Mouse (Mus musculus): ENCODE results near the gene Ctnnb1. TPM values are rescaled to one million over a fixed set of nuclear protein-coding genes. Genes with fewer than 3 reads are reported as not detected.

Ctnnb1 gene
- total and polyA plus RNA-seq, 2 experiments from 2014 or later = 287 to 986 TPM

- no peak overlapping the region for H3K4me3 ChIP-seq (ENCODE audit: low read length)
- DNase-seq (ENCODE audit: low spot score) = no peak
- no peak for TF ChIP-seq CTCF (IDR thresholded peaks at IDR 0.05; ENCODE audit: low read depth)
- no peak for ATAC-seq
- no peak overlapping the region for H3K4me2 ChIP-seq (ENCODE audit: low read depth, low read length)
- no peak overlapping the region for H3K27ac ChIP-seq
- H3K9me3 ChIP-seq (ENCODE audit: low read length) = no peaks in the 10 kb centered on the region
- H3K27me3 ChIP-seq (ENCODE audit: insufficient read depth, low read length) = no peaks in the 10 kb centered on the region
- no peaks in the 10 kb centered on the region for H3K36me3 ChIP-seq (ENCODE audit: insufficient read depth, low read length)
- no peaks in the 10 kb centered on the region for H3K4me1 ChIP-seq (ENCODE audit: insufficient read depth, low read length)
- WGBS = 70% methylated on average over 7 of the region's 7 CpGs
- no peak overlapping the region for H3K9ac ChIP-seq (replicated peaks; ENCODE audit: low read length)
These were observed 52.8 kb downstream of the Ctnnb1 start for GRCm38 (mm10) chr9:120981777-120982176.

GRCm38 (mm10) chr9:120983849-120984248, 54.8 kb downstream of the Ctnnb1 start:
- no peak for DNase-seq (ENCODE audit: low spot score)
- no peaks in the 10 kb centered on the region for H3K9me3 ChIP-seq (ENCODE audit: low read length)

GRCm38 (mm10) chr9:120984509-120984908, 55.5 kb downstream of the Ctnnb1 start:
- ATAC-seq (no peak), DNase-seq (ENCODE audit: low spot score) (no peak)
- Histone ChIP-seq H3K4me2 (ENCODE audit: low read depth, low read length) (no peak overlapping the region), H3K27ac (no peak overlapping the region), H3K4me3 (ENCODE audit: low read length) (no peak overlapping the region), H3K27me3 (ENCODE audit: insufficient read depth, low read length) (no peaks in the 10 kb centered on the region), H3K9ac (replicated peaks; ENCODE audit: low read length) (no peak overlapping the region), H3K36me3 (ENCODE audit: insufficient read depth, low read length) (no peaks in the 10 kb centered on the region), H3K9me3 (ENCODE audit: low read length) (no peaks in the 10 kb centered on the region), H3K4me1 (ENCODE audit: insufficient read depth, low read length) (peaks cover 14% of the 10 kb centered on the region)
- WGBS = 86% methylated on average over 5 of the region's 5 CpGs
- TF ChIP-seq CTCF (IDR thresholded peaks at IDR 0.05; ENCODE audit: low read depth) = no peak

More at GRCm38 (mm10) chr9:120983849-120984248, 54.8 kb downstream of the Ctnnb1 start:
- H3K4me3 ChIP-seq (ENCODE audit: low read length) = no peak overlapping the region
- peaks cover 10% of the 10 kb centered on the region for H3K4me1 ChIP-seq (ENCODE audit: insufficient read depth, low read length)
- 85% methylated on average over 8 of the region's 8 CpGs for WGBS
- ATAC-seq = no peak
- H3K27me3 ChIP-seq (ENCODE audit: insufficient read depth, low read length) = no peaks in the 10 kb centered on the region
- H3K9ac ChIP-seq (replicated peaks; ENCODE audit: low read length) = no peak overlapping the region
- H3K27ac ChIP-seq = no peak overlapping the region
- TF ChIP-seq CTCF (IDR thresholded peaks at IDR 0.05; ENCODE audit: low read depth) = no peak
- no peaks in the 10 kb centered on the region for H3K36me3 ChIP-seq (ENCODE audit: insufficient read depth, low read length)
- H3K4me2 ChIP-seq (ENCODE audit: low read depth, low read length) = no peak overlapping the region

- 92% methylated on average over 5 of the region's 5 CpGs for WGBS
- H3K9me3 ChIP-seq (ENCODE audit: low read length) = no peaks in the 10 kb centered on the region
These were observed 56.0 kb downstream of the Ctnnb1 start for GRCm38 (mm10) chr9:120985009-120985408.

GRCm38 (mm10) chr9:120985524-120985923, 56.5 kb downstream of the Ctnnb1 start:
- H3K4me3 ChIP-seq (ENCODE audit: low read length) = no peak overlapping the region
- WGBS = 98% methylated on average over 5 of the region's 5 CpGs

More at GRCm38 (mm10) chr9:120985009-120985408, 56.0 kb downstream of the Ctnnb1 start:
- ATAC-seq (no peak), DNase-seq (ENCODE audit: low spot score) (no peak)
- no peak overlapping the region for H3K4me2 ChIP-seq (ENCODE audit: low read depth, low read length)
- no peak overlapping the region for H3K9ac ChIP-seq (replicated peaks; ENCODE audit: low read length)
- peaks cover 18% of the 10 kb centered on the region for H3K4me1 ChIP-seq (ENCODE audit: insufficient read depth, low read length)
- TF ChIP-seq CTCF (IDR thresholded peaks at IDR 0.05; ENCODE audit: low read depth) = no peak
- H3K36me3 ChIP-seq (ENCODE audit: insufficient read depth, low read length) = no peaks in the 10 kb centered on the region
- no peak overlapping the region for H3K4me3 ChIP-seq (ENCODE audit: low read length)
- no peak overlapping the region for H3K27ac ChIP-seq
- H3K27me3 ChIP-seq (ENCODE audit: insufficient read depth, low read length) = no peaks in the 10 kb centered on the region

GRCm38 (mm10) chr9:120986255-120986654, 57.2 kb downstream of the Ctnnb1 start:
- no peaks in the 10 kb centered on the region for H3K27me3 ChIP-seq (ENCODE audit: insufficient read depth, low read length)
- no peaks in the 10 kb centered on the region for H3K9me3 ChIP-seq (ENCODE audit: low read length)
- H3K27ac ChIP-seq = no peak overlapping the region
- H3K4me1 ChIP-seq (ENCODE audit: insufficient read depth, low read length) = peaks cover 25% of the 10 kb centered on the region
- DNase-seq (ENCODE audit: low spot score) (no peak), ATAC-seq (no peak)
- no peak overlapping the region for H3K4me2 ChIP-seq (ENCODE audit: low read depth, low read length)
- no peak for TF ChIP-seq CTCF (IDR thresholded peaks at IDR 0.05; ENCODE audit: low read depth)
- no peaks in the 10 kb centered on the region for H3K36me3 ChIP-seq (ENCODE audit: insufficient read depth, low read length)
- no peak overlapping the region for H3K4me3 ChIP-seq (ENCODE audit: low read length)
- WGBS = 91% methylated on average over 3 of the region's 3 CpGs
- H3K9ac ChIP-seq (replicated peaks; ENCODE audit: low read length) = no peak overlapping the region

More at GRCm38 (mm10) chr9:120985524-120985923, 56.5 kb downstream of the Ctnnb1 start:
- Histone ChIP-seq H3K9ac (replicated peaks; ENCODE audit: low read length) (no peak overlapping the region), H3K27ac (no peak overlapping the region), H3K4me2 (ENCODE audit: low read depth, low read length) (no peak overlapping the region), H3K36me3 (ENCODE audit: insufficient read depth, low read length) (no peaks in the 10 kb centered on the region), H3K4me1 (ENCODE audit: insufficient read depth, low read length) (peaks cover 24% of the 10 kb centered on the region), H3K27me3 (ENCODE audit: insufficient read depth, low read length) (no peaks in the 10 kb centered on the region), H3K9me3 (ENCODE audit: low read length) (no peaks in the 10 kb centered on the region)
- no peak for TF ChIP-seq CTCF (IDR thresholded peaks at IDR 0.05; ENCODE audit: low read depth)
- ATAC-seq (no peak), DNase-seq (ENCODE audit: low spot score) (no peak)

GRCm38 (mm10) chr9:120986994-120987393, 58.0 kb downstream of the Ctnnb1 start:
- no peak overlapping the region for H3K4me2 ChIP-seq (ENCODE audit: low read depth, low read length)
- H3K4me1 ChIP-seq (ENCODE audit: insufficient read depth, low read length) = peaks cover 25% of the 10 kb centered on the region
- ATAC-seq = no peak
- no peak for DNase-seq (ENCODE audit: low spot score)
- WGBS = 81% methylated on average over 4 of the region's 4 CpGs
- no peak for TF ChIP-seq CTCF (IDR thresholded peaks at IDR 0.05; ENCODE audit: low read depth)
- no peaks in the 10 kb centered on the region for H3K27me3 ChIP-seq (ENCODE audit: insufficient read depth, low read length)
- no peak overlapping the region for H3K4me3 ChIP-seq (ENCODE audit: low read length)
- no peaks in the 10 kb centered on the region for H3K9me3 ChIP-seq (ENCODE audit: low read length)
- no peaks in the 10 kb centered on the region for H3K36me3 ChIP-seq (ENCODE audit: insufficient read depth, low read length)
- H3K27ac ChIP-seq = no peak overlapping the region
- no peak overlapping the region for H3K9ac ChIP-seq (replicated peaks; ENCODE audit: low read length)

Data from hindbrain, postnatal 0 days (tissue).